Mouse (Mus musculus) gastrocnemius, adult 2 months (tissue): ENCODE results near the gene Eno1. TPM values are rescaled to one million over a fixed set of nuclear protein-coding genes. Genes with fewer than 3 reads are reported as not detected.

Experiments
- DNase-seq: peaks from one replicate; pipeline ENCODE4 v3.0.0; 2022
- H3K27ac ChIP-seq: fragments of 200-600 bp; 2 replicates; pipeline ENCODE4 v1.8.1; 2022; ENCODE audit warnings: mild to moderate bottlenecking
- H3K4me3 ChIP-seq: fragments of 200-600 bp; 2 replicates; pipeline ENCODE4 v1.8.1; 2022; ENCODE audit warnings: mild to moderate bottlenecking, moderate library complexity
- CTCF ChIP-seq: fragments of 200-600 bp; IDR thresholded peaks from 2 replicates; pipeline ENCODE4 v1.8.1; 2022; ENCODE audit warnings: antibody characterized with exemption, mild to moderate bottlenecking, moderate library complexity
- intact Hi-C: fragments of 180-260 bp; cut with DNase I; formaldehyde crosslinking; loops from one replicate; pipeline ENCODE4 v1.15.1; 2025
- long read RNA-seq, 2 experiments: library from polyadenylated mRNA; stranded (forward); transcript quantifications; one replicate each; pipeline ENCODE4 v2.0.0; 2021
- total RNA-seq, 2 experiments: library from RNA; stranded (reverse); gene quantifications; 2 replicates each; pipeline ENCODE4 v1.2.3; 2021

The Eno1 gene
- total RNA-seq: 10 to 100 TPM; 68.1 to 92.0 TPM
- long read RNA-seq, experiment 1, transcript Eno1-202 (12 exons, 2,027 nt): major isoform, 19 of 111 reads
- long read RNA-seq, experiment 1, partial matches to known transcripts: 4 of 111 reads
- long read RNA-seq, experiment 1, other reads (novel, unspliced or antisense): 87 of 111 reads
- long read RNA-seq, experiment 2, transcript Eno1-202 (12 exons, 2,027 nt): major isoform, 8 of 143 reads
- long read RNA-seq, experiment 2, partial matches to known transcripts: 7 of 143 reads
- long read RNA-seq, experiment 2, other reads (novel, unspliced or antisense): 127 of 143 reads

- TF ChIP-seq CTCF: no peak
- DNase-seq: peak; percentile 98
- Histone ChIP-seq H3K4me3 (peak within 1 kb of the TSS; percentile 74), H3K27ac (peak within 1 kb of the TSS; percentile 100)
- intact Hi-C loops: loop anchor here (10.0 kb wide), 1 partner anchor 232 kb away; the partner anchor contains the start of gene H6pd
Measured at GRCm38 (mm10) chr4:150236521-150237481, at the start of gene Eno1. Gene Eno1, plus strand, starts transcription at chr4:150236721.

DNA sequence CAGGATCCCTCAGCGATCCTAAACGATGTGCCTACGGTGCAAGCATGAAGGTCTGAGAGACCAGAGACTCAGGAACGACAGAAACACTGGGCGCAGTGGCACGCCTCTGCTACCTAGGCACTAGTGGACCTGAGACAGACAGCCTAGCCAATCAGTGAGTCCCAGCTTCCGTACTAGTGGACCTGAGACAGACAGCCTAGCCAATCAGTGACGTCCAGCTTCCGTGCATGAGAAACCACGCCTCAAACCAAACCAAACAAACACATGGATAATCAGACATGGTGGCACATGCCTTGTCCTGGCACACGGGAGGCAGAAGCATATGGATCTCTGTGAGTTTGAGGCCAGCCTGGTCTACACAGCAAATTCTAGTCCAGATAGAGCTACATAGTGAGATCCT is 48.3 kb upstream of the Eno1 start:
- no peak for TF ChIP-seq CTCF
- intact Hi-C loops: no loop called here
- DNase-seq: no peak
- Histone ChIP-seq H3K4me3 (no peak overlapping the region), H3K27ac (no peak overlapping the region)

DNA sequence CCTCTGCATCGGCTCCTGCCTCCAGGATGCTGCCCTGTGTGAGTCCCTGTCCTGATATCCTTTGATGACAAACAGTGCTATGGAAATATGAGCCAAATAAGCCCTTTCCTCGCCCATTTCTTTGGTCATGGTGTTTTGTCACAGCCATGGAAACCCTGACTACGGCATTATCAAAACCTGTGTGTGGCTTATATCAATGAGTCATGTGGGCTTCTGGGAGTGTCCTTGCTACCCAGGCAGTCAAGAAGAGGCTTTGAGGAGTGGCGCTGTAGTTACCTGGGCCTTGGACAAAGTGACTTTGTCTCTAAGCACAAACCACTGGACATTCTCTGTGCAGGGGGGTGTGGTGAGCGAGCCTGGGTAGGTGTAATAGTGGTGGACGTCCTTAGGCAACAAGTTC is 44.3 kb upstream of the Eno1 start:
- DNase-seq: no peak
- Histone ChIP-seq H3K4me3 (no peak overlapping the region), H3K27ac (no peak overlapping the region)
- no peak for TF ChIP-seq CTCF
- intact Hi-C loops: no loop called here

- DNase-seq: peak; percentile 42
- intact Hi-C loops: no loop called here
- Histone ChIP-seq H3K4me3 (no peak overlapping the region), H3K27ac (no peak overlapping the region)
- peak; percentile 70 for TF ChIP-seq CTCF
Measured at GRCm38 (mm10) chr4:150193915-150194314, 42.6 kb upstream of the Eno1 start.

GRCm38 (mm10) chr4:150198268-150198667 is 38.3 kb upstream of the Eno1 start:
- no peak overlapping the region for H3K4me3 ChIP-seq
- intact Hi-C loops: no loop called here
- no peak overlapping the region for H3K27ac ChIP-seq
- TF ChIP-seq CTCF: no peak
- DNase-seq: no peak

DNA sequence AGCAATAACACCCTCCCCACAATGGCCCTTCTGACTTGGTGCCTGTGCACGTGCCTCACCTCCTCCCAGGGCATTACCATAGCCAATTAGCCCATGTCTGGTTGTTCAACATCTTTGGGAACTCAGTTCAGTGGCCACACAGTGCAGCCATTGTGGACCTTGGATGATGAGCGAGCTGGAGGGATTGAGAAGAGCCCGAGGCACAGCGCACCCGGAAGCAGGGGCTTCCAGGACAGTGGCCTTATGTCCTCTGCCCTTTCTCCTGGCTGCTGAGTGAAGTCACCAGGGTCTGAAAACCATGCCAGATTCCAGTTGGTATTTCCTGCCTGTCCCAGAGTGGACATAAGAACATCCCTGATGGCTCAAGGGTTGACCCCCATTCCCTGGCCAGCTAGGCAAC is 35.3 kb upstream of the Eno1 start, which contains the start of gene Car6:
TSS of gene Car6 (minus strand) at position 101 of the 400 bp plus-strand sequence.
- TF ChIP-seq CTCF: no peak
- H3K4me3 ChIP-seq: no peak within 1 kb of the TSS
- DNase-seq: no peak
- H3K27ac ChIP-seq: no peak within 1 kb of the TSS
- intact Hi-C loops: no loop called here

DNA sequence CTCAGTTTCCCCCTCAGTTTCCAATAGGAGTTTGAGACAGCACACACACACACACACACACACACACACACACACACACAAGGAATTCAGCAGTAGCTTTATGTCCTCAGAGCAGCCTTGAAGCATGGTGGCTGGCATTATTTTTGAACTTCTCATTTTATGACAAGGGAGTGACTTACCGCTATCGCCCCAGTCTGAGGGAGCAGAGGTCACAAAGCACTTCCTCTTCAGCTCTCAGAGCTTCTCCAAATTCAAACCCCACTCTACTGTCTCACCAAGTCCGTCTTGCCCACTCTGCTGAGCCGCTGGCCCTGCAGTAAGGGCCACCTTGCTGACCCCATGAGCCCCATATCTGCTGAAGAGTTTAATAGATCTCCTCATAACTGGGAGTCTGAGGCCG is 33.8 kb upstream of the Eno1 start:
- Histone ChIP-seq H3K27ac (no peak overlapping the region), H3K4me3 (no peak overlapping the region)
- intact Hi-C loops: no loop called here
- no peak for TF ChIP-seq CTCF
- DNase-seq: no peak

GRCm38 (mm10) chr4:150204877-150205276 is 31.6 kb upstream of the Eno1 start:
- Histone ChIP-seq H3K4me3 (no peak overlapping the region), H3K27ac (no peak overlapping the region)
- intact Hi-C loops: no loop called here
- DNase-seq: no peak
- no peak for TF ChIP-seq CTCF

DNA sequence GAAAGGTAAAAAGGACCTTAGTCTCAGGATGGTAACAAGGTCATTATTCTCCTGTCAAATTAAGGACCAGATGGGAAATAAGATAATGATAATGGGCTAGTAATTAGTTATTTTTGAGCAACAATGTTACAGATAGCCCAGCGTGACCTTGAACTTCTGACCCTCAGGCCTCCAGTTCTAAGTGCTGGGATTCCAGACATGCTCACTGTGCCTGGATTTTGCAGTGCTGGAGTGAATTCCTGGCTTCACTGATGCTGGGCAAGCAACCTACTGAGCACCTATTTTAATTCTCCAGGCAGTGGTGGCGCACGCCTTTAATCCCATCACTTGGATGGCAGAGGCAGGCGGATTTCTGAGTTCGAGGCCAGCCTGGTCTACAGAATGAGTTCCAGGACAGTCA is 26.8 kb upstream of the Eno1 start:
- intact Hi-C loops: loop anchor here (2.0 kb wide), 1 partner anchor 31 kb away; no protein-coding TSS in a partner anchor
- no peak for TF ChIP-seq CTCF
- no peak for DNase-seq
- H3K4me3 ChIP-seq: no peak overlapping the region
- no peak overlapping the region for H3K27ac ChIP-seq

GRCm38 (mm10) chr4:150210306-150210705 is 26.2 kb upstream of the Eno1 start:
- Histone ChIP-seq H3K4me3 (no peak overlapping the region), H3K27ac (no peak overlapping the region)
- no peak for TF ChIP-seq CTCF
- intact Hi-C loops: loop anchor here (2.0 kb wide), 1 partner anchor 32 kb away; no protein-coding TSS in a partner anchor
- DNase-seq: no peak

DNA sequence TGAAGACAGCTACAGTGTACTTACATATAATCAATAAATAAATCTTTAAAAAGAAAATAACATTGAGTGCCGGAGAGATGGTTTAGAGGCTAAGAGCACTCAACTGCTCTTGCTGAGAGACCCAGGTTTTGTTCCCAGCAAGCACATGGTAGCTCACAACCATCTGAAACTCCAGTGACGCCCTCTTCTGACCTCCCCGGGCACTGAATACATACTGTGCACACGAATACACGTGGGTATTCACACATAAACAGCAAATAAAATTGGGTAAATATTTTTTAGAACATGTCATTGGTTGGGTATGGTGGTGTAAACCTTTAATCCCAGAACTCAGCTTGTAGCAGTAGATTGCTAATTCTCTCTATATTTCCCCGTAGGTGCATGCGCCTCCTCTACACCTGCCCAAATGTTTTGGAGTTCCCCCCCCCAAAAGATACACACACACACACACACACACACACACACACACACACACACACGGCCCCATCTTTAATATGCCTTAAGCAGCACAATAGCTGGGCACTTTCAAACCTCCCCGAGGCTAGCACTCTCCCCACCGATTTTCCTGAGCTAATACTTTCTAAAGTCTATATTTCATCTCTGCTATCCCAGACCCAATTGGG is 24.5 kb upstream of the Eno1 start:
- Histone ChIP-seq H3K27ac (no peak overlapping the region; the same call in 1 of the 2 replicates), H3K4me3 (peak overlapping the region; percentile 57)
- no peak for TF ChIP-seq CTCF
- intact Hi-C loops: loop anchor here (2.0 kb wide), 1 partner anchor 33 kb away; no protein-coding TSS in a partner anchor
- no peak for DNase-seq

DNA sequence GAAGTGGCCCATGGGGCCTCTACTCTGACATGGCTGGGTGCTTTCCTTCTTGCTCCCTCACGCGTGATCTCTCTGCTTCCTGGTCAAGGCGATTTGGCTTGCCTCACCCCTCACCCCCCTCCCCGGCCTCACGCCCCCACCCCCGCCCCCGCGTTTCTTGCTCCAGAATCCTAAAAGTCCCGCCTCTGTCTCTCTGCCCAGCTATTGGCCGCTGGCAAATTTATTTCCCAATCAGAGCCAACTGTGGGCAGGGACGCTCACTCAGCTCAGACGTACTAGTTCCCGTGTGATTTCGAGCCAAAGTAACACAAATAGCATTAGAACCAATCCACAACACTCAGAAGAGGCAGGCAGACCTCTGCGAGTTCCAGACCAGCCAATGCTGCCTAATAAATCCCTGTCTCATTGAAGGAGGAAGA is 24.0 kb upstream of the Eno1 start:
- peak overlapping the region; percentile 57 for H3K4me3 ChIP-seq
- intact Hi-C loops: no loop called here
- no peak for TF ChIP-seq CTCF
- H3K27ac ChIP-seq: peak overlapping the region; percentile 57
- DNase-seq: peak; percentile 39
